Mouse (Mus musculus): ENCODE data around the gene Smtnl1.
A peak's percentile ranks its signal among the peaks of the same experiment; 100 is the strongest.

The Smtnl1 gene

GRCm38 (mm10) chr2:84793871-84794270, 28.6 kb downstream of the Smtnl1 start:
- no peak for DNase-seq (ENCODE audit: low spot score in 2 of 2)

GRCm38 (mm10) chr2:84793154-84793553, 29.3 kb downstream of the Smtnl1 start:
- no peak for DNase-seq (ENCODE audit: low spot score in 2 of 2)

GRCm38 (mm10) chr2:84792516-84792915, 29.9 kb downstream of the Smtnl1 start:
- DNase-seq (ENCODE audit: low spot score in 2 of 2), result no peak

GRCm38 (mm10) chr2:84790418-84790817, 32.0 kb downstream of the Smtnl1 start:
- no peak for DNase-seq (ENCODE audit: low spot score in 2 of 2)

GRCm38 (mm10) chr2:84788316-84788715, 34.1 kb downstream of the Smtnl1 start:
- DNase-seq (ENCODE audit: low spot score in 2 of 2), result no peak

- no peak for DNase-seq (ENCODE audit: low spot score in 2 of 2)
Measured at GRCm38 (mm10) chr2:84783840-84784566, 38.4 kb downstream of the Smtnl1 start.

GRCm38 (mm10) chr2:84783315-84783714, 39.1 kb downstream of the Smtnl1 start:
- no peak for DNase-seq (ENCODE audit: low spot score in 2 of 2)

GRCm38 (mm10) chr2:84779210-84779609, 43.2 kb downstream of the Smtnl1 start:
- DNase-seq (ENCODE audit: low spot score in 2 of 2), result peak; percentile 49 to 51

- DNase-seq (ENCODE audit: low spot score in 2 of 2), result no peak
Measured at GRCm38 (mm10) chr2:84777706-84778105, 44.7 kb downstream of the Smtnl1 start.

- no peak for DNase-seq (ENCODE audit: low spot score in 2 of 2)
Measured at GRCm38 (mm10) chr2:84775665-84776064, 46.8 kb downstream of the Smtnl1 start.

GRCm38 (mm10) chr2:84775241-84775640, 47.2 kb downstream of the Smtnl1 start, which contains the start of gene Serping1:
Gene Serping1, minus strand, starts transcription at chr2:84775444.
- DNase-seq (ENCODE audit: low spot score in 2 of 2), result no peak

- no peak for DNase-seq (ENCODE audit: low spot score in 2 of 2)
Measured at GRCm38 (mm10) chr2:84774751-84775150, 47.7 kb downstream of the Smtnl1 start.

- DNase-seq (ENCODE audit: low spot score in 2 of 2), result no peak
Measured at GRCm38 (mm10) chr2:84773195-84773594, 49.3 kb downstream of the Smtnl1 start.

GRCm38 (mm10) chr2:84772454-84772853, 50.0 kb downstream of the Smtnl1 start:
- no peak for DNase-seq (ENCODE audit: low spot score in 2 of 2)

- no peak for DNase-seq (ENCODE audit: low spot score in 2 of 2)
Measured at GRCm38 (mm10) chr2:84770501-84770900, 52.0 kb downstream of the Smtnl1 start.

GRCm38 (mm10) chr2:84762818-84763217, 59.6 kb downstream of the Smtnl1 start:
- DNase-seq (ENCODE audit: low spot score in 2 of 2), result no peak

- DNase-seq (ENCODE audit: low spot score in 2 of 2), result no peak
Measured at GRCm38 (mm10) chr2:84762295-84762694, 60.2 kb downstream of the Smtnl1 start.

- no peak for DNase-seq (ENCODE audit: low spot score in 2 of 2)
Measured at GRCm38 (mm10) chr2:84761840-84762239, 60.6 kb downstream of the Smtnl1 start.

- DNase-seq (ENCODE audit: low spot score in 2 of 2), result no peak
Measured at GRCm38 (mm10) chr2:84761309-84761708, 61.1 kb downstream of the Smtnl1 start.
